Mouse (Mus musculus) intestine, embryonic 15.5 days (tissue): ENCODE measurements around the gene 1810037I17Rik. TPM values are rescaled to one million over a fixed set of nuclear protein-coding genes. Genes with fewer than 3 reads are reported as not detected.
"Not testable (repeated sequence)": the region's sequence is repeated elsewhere in the genome, so short reads cannot be mapped to it uniquely, and the experiment has no call there.

ENCODE experiments used
- ATAC-seq: fragments of 200-750 bp; cut with Nextera tagmentation; 2 replicates; pipeline ENCODE4 v1.8.0; 2017; ENCODE audit warnings: moderate TSS enrichment, moderate library complexity
- H3K27ac ChIP-seq: fragments of 300-500 bp; sonication (generic); 2 replicates; pipeline ENCODE4 v1.5.1; 2015; ENCODE audit warnings: mild to moderate bottlenecking, inconsistent platforms
- H3K27me3 ChIP-seq: fragments of 300-500 bp; sonication (generic); replicated peaks from 2 replicates; pipeline ENCODE4 v1.6.1; 2015; ENCODE audit warnings: inconsistent platforms
- H3K36me3 ChIP-seq: fragments of 300-500 bp; sonication (generic); 2 replicates; pipeline ENCODE4 v1.6.1; 2015; ENCODE audit warnings: inconsistent platforms
- H3K4me1 ChIP-seq: fragments of 300-500 bp; sonication (generic); replicated peaks from 2 replicates; pipeline ENCODE4 v1.6.1; 2015; ENCODE audit warnings: inconsistent platforms
- H3K4me2 ChIP-seq: fragments of 300-500 bp; sonication (generic); replicated peaks from 2 replicates; pipeline ENCODE4 v1.6.1; 2015; ENCODE audit warnings: mild to moderate bottlenecking, inconsistent platforms
- H3K4me3 ChIP-seq: fragments of 300-500 bp; sonication (generic); replicated peaks from 2 replicates; pipeline ENCODE4 v1.5.1; 2015; ENCODE audit warnings: inconsistent platforms
- H3K9ac ChIP-seq: fragments of 300-500 bp; sonication (generic); 2 replicates; pipeline ENCODE4 v1.6.1; 2015; ENCODE audit warnings: inconsistent platforms
- H3K9me3 ChIP-seq: fragments of 300-500 bp; sonication (generic); 2 replicates; pipeline ENCODE4 v1.6.1; 2016; ENCODE audit warnings: inconsistent platforms
- WGBS: fragments of 180-500 bp; shearing (Covaris S2); methylation state at CpG from one replicate; pipeline ENCODE4 v1.1.7; 2015; 5-methylcytosine and 5-hydroxymethylcytosine counted together
- polyA plus RNA-seq: library from polyadenylated mRNA; unstranded; fragments of >200 nt; fragmentation: Nextera tagmentation; extraction: Ambion mirVana; gene quantifications from 2 replicates; pipeline ENCODE4 v1.2.1, GENCODE M21; 2015

Gene 1810037I17Rik
- polyA plus RNA-seq, 1 experiment from 2014 or later: 156 TPM

- no peak for ATAC-seq
- WGBS: 87% methylated on average over 5 of the region's 5 CpGs
- H3K36me3 ChIP-seq: no peaks in the 10 kb centered on the region
These were observed 8.5 kb upstream of the 1810037I17Rik start for GRCm38 (mm10) chr3:122915493-122915892.

GRCm38 (mm10) chr3:122916191-122916680 is 7.8 kb upstream of the 1810037I17Rik start:
- ATAC-seq: no peak
- no peak overlapping the region for H3K4me3 ChIP-seq
- no peaks in the 10 kb centered on the region for H3K4me1 ChIP-seq
- H3K4me2 ChIP-seq: no peak overlapping the region
- H3K9ac ChIP-seq: no peak overlapping the region
- H3K36me3 ChIP-seq: no peaks in the 10 kb centered on the region
- H3K27me3 ChIP-seq: no peaks in the 10 kb centered on the region
- 83% methylated on average over 6 of the region's 6 CpGs for whole genome bisulfite sequencing
- no peak overlapping the region for H3K27ac ChIP-seq
- no peaks in the 10 kb centered on the region for H3K9me3 ChIP-seq

More at GRCm38 (mm10) chr3:122915493-122915892, 8.5 kb upstream of the 1810037I17Rik start:
- no peak overlapping the region for H3K4me2 ChIP-seq
- no peak overlapping the region for H3K27ac ChIP-seq
- H3K9ac ChIP-seq: no peak overlapping the region
- H3K9me3 ChIP-seq: no peaks in the 10 kb centered on the region
- H3K4me3 ChIP-seq: no peak overlapping the region
- H3K27me3 ChIP-seq: no peaks in the 10 kb centered on the region
- H3K4me1 ChIP-seq: no peaks in the 10 kb centered on the region

- H3K9ac ChIP-seq: no peak overlapping the region
- H3K4me1 ChIP-seq: 0 out of 2 replicates have a peak, but pooled peaks cover 5% of the 10 kb centered on the region
- H3K4me2 ChIP-seq: no peak overlapping the region
- ATAC-seq: no peak
- no peaks in the 10 kb centered on the region for H3K36me3 ChIP-seq
- no peak overlapping the region for H3K4me3 ChIP-seq
- WGBS: 68% methylated on average over 2 of the region's 2 CpGs
- no peaks in the 10 kb centered on the region for H3K27me3 ChIP-seq
- no peaks in the 10 kb centered on the region for H3K9me3 ChIP-seq
- H3K27ac ChIP-seq: no peak overlapping the region
These were observed 5.3 kb upstream of the 1810037I17Rik start for GRCm38 (mm10) chr3:122918672-122919071.

- Histone ChIP-seq H3K9me3 (no peaks in the 10 kb centered on the region), H3K27me3 (no peaks in the 10 kb centered on the region), H3K4me2 (no peak within 1 kb of the TSS), H3K9ac (no peak within 1 kb of the TSS), H3K4me1 (0 out of 2 replicates have a peak, but pooled peaks cover 5% of the 10 kb centered on the region), H3K36me3 (no peaks in the 10 kb centered on the region), H3K4me3 (no peak within 1 kb of the TSS), H3K27ac (no peak within 1 kb of the TSS)
- ATAC-seq: no peak
- WGBS: 83% methylated on average over 8 of the region's 8 CpGs
These were observed 4.7 kb upstream of the 1810037I17Rik start, which contains the start of gene Gm10959 for GRCm38 (mm10) chr3:122919260-122919659. Gene Gm10959, minus strand, starts transcription at chr3:122919360.

- H3K27ac ChIP-seq: no peak overlapping the region
- 60% methylated on average over 8 of the region's 8 CpGs for WGBS
These were observed 3.2 kb upstream of the 1810037I17Rik start for GRCm38 (mm10) chr3:122920572-122921435.

GRCm38 (mm10) chr3:122921676-122922527 is 2.1 kb upstream of the 1810037I17Rik start:
- Histone ChIP-seq H3K9me3 (no peaks in the 10 kb centered on the region), H3K9ac (no peak overlapping the region), H3K4me3 (no peak overlapping the region), H3K4me2 (no peak overlapping the region), H3K27ac (no peak overlapping the region), H3K4me1 (0 out of 2 replicates have a peak, but pooled peaks cover 8% of the 10 kb centered on the region), H3K36me3 (no peaks in the 10 kb centered on the region), H3K27me3 (no peaks in the 10 kb centered on the region)
- WGBS: 70% methylated on average over 8 of the region's 8 CpGs
- ATAC-seq: no peak

More at GRCm38 (mm10) chr3:122920572-122921435, 3.2 kb upstream of the 1810037I17Rik start:
- Histone ChIP-seq H3K4me2 (no peak overlapping the region), H3K36me3 (no peaks in the 10 kb centered on the region), H3K9ac (no peak overlapping the region), H3K9me3 (no peaks in the 10 kb centered on the region), H3K4me1 (0 out of 2 replicates have a peak, but pooled peaks cover 5% of the 10 kb centered on the region), H3K27me3 (no peaks in the 10 kb centered on the region), H3K4me3 (no peak overlapping the region)
- ATAC-seq: no peak

- no peaks in the 10 kb centered on the region for H3K36me3 ChIP-seq
- peak overlapping the region; percentile 59 for H3K4me2 ChIP-seq
- WGBS: 41% methylated on average over 7 of the region's 7 CpGs
- H3K9ac ChIP-seq: no peak overlapping the region
- peak overlapping the region; percentile 58; the same call in 1 of the 2 replicates for H3K4me3 ChIP-seq
- H3K9me3 ChIP-seq: no peaks in the 10 kb centered on the region
- 0 out of 2 replicates have a peak, but pooled peaks cover 8% of the 10 kb centered on the region for H3K4me1 ChIP-seq
- H3K27ac ChIP-seq: peak overlapping the region; percentile 84
- no peak for ATAC-seq
- no peaks in the 10 kb centered on the region for H3K27me3 ChIP-seq
These were observed 856 bp upstream of the 1810037I17Rik start for GRCm38 (mm10) chr3:122923147-122923546.

GRCm38 (mm10) chr3:122929723-122930122 is 5.7 kb downstream of the 1810037I17Rik start:
- Histone ChIP-seq H3K27me3 (no peaks in the 10 kb centered on the region), H3K36me3 (no peaks in the 10 kb centered on the region), H3K27ac (no peak overlapping the region), H3K4me3 (no peak overlapping the region), H3K9ac (no peak overlapping the region), H3K4me1 (0 out of 2 replicates have a peak, but pooled peaks cover 2% of the 10 kb centered on the region), H3K4me2 (no peak overlapping the region), H3K9me3 (no peaks in the 10 kb centered on the region)
- WGBS: 90% methylated on average over 6 of the region's 6 CpGs
- no peak for ATAC-seq

- H3K27ac ChIP-seq: no peak overlapping the region
- no peak overlapping the region for H3K9ac ChIP-seq
- H3K36me3 ChIP-seq: no peaks in the 10 kb centered on the region
- no peaks in the 10 kb centered on the region for H3K9me3 ChIP-seq
- H3K4me1 ChIP-seq: no peaks in the 10 kb centered on the region
- no peak overlapping the region for H3K4me2 ChIP-seq
- H3K4me3 ChIP-seq: no peak overlapping the region
- whole genome bisulfite sequencing: 86% methylated on average over 1 of the region's 1 CpGs
- no peaks in the 10 kb centered on the region for H3K27me3 ChIP-seq
- no peak for ATAC-seq
These were observed 8.5 kb downstream of the 1810037I17Rik start for GRCm38 (mm10) chr3:122932466-122932865.

GRCm38 (mm10) chr3:122937176-122937575 is 13.2 kb downstream of the 1810037I17Rik start:
- not testable (repeated sequence) for H3K27me3 ChIP-seq, H3K4me1 ChIP-seq, ATAC-seq, H3K4me2 ChIP-seq, H3K9me3 ChIP-seq, H3K36me3 ChIP-seq, H3K4me3 ChIP-seq, H3K27ac ChIP-seq, H3K9ac ChIP-seq
- 81% methylated on average over 13 of the region's 13 CpGs for WGBS

GRCm38 (mm10) chr3:122939215-122939614 is 15.2 kb downstream of the 1810037I17Rik start:
- Histone ChIP-seq H3K4me1 (no peaks in the 10 kb centered on the region), H3K4me3 (no peak overlapping the region), H3K27ac (no peak overlapping the region), H3K36me3 (no peaks in the 10 kb centered on the region), H3K9ac (no peak overlapping the region), H3K27me3 (no peaks in the 10 kb centered on the region), H3K9me3 (no peaks in the 10 kb centered on the region), H3K4me2 (no peak overlapping the region)
- ATAC-seq: no peak
- WGBS: 76% methylated on average over 2 of the region's 2 CpGs

GRCm38 (mm10) chr3:122943387-122943890 is 19.4 kb downstream of the 1810037I17Rik start:
- Histone ChIP-seq H3K9me3 (no peaks in the 10 kb centered on the region), H3K9ac (no peak overlapping the region), H3K36me3 (no peaks in the 10 kb centered on the region), H3K4me3 (no peak overlapping the region), H3K27ac (no peak overlapping the region), H3K4me2 (no peak overlapping the region), H3K4me1 (no peaks in the 10 kb centered on the region), H3K27me3 (no peaks in the 10 kb centered on the region)
- ATAC-seq: no peak
- WGBS: 82% methylated on average over 6 of the region's 6 CpGs
